Mouse (Mus musculus) cerebellum, postnatal 10 days (tissue): ENCODE data around the gene Morc3.
A peak's percentile ranks its signal among the peaks of the same experiment; 100 is the strongest.
"Not testable (repeated sequence)": the region's sequence is repeated elsewhere in the genome, so short reads cannot be mapped to it uniquely, and the experiment has no call there.

ENCODE experiments used
- DNase-seq, 2 experiments: peaks; one replicate each; pipeline ENCODE4 v3.0.0; 2021; ENCODE audit warnings: mixed read lengths in 2 of 2

The Morc3 gene

DNA sequence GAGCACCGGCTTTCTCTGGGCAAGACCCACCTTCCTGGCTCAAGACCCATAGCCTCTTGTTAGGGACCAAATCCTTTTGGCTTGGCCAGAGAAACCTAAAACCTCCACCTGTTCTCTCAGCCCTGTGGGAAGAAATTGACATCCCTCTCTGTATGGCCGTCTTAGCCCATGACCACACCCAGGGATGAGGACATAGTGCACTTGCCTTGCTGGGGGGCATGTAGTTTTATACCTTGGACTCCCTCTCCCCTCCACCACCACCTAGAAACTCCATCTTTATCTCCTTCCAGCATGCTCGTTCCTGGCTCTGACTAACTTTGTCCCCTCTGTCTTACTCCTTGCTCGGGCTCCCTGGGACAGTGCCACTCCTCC is 12.6 kb upstream of the Morc3 start:
- no peak for DNase-seq

DNA sequence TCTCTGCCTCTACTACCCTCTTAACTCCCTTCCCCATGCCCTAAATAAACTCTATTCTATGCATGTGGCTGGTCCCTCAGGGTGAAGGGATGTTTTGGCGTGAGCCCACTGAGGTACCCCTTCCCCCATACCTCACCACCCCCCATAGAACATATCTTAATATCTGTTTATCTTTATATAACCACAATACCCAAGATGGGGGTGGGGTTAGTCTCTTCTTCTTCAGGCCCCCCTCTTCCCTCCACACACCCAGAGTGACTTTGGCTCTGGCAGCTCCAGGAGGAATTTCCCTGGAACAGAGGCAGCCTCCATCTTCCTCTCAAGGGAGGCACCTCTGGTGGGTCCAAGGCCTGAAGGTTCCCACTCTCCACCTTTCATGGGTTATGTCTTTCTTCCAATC is 11.9 kb upstream of the Morc3 start:
- DNase-seq, result no peak

DNA sequence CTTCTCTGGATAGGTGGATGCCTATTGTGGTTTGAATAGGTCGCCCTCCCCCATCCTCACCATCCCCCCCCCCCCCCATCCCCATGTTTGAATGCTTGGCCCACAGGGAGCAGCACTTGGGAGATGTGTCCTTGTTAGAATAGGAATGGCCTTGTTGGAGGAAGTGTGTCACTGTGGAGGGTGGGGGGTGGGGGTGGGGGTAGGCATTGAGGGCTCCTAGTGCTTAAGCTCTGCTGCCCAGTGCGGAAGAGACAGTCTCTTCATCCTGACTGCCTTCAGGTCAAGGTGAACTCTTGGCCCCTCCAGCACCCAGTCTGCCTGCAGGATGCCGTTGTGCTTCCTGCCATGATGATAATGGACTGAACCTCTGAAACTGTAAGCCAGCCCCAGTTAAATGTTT is 10.2 kb upstream of the Morc3 start:
- DNase-seq, result no peak

DNA sequence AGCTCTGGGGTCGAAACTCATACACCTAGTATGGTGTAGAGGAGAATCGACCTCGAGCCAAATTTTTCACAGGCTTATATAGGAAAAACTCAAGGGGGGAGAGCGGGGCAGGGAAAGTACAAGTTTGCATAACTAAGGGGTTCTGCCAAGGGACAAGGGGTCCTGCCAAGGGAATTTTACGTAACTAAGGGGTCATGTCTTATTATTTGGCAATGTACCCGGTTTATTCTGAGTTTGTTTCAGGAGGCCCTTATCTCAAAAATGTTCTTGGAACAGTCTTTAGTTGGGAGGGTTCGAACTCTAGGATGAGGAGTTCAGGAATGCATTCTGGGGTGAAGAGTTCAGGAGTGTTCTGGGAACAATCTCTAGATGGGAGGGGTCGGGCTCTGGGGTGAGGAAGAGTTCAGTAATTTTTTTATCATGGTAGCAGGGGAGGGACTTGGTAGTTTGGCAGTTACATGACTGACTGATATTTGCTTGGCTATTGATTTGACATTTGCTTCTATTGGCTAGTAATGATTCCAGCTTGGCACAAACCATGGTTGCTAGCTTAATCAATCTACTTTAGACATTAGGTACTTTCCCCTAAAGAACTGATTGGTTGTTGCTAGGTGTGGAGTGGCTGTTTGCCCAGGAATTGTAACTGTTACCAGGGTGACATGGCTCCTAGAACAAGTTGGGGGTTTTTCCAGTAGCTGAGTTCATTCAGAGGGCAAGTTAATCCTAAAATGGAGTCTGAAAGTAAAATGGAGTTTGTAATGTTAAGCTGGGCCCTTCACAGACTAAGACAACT is 9.3 kb upstream of the Morc3 start:
- not testable (repeated sequence) for DNase-seq

DNA sequence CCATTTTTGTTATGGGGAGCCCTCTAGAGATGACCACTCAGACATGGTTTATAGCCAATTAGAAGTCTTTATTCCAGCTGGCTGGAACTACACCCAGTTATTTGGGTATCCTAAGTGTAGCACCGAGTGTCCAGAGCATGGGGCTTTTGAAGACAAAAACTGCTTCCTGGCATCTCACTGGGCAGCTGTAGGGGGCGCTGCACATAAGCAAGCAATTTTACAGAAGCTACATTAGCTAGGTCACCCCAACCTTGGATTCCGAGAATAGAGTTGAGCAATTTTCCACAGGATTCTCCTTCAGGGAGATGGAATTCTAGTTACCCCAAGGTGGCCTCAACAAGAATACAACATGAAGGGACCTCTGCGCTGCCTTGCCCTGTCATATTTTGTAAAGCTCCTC is 7.1 kb upstream of the Morc3 start:
- no peak for DNase-seq

DNA sequence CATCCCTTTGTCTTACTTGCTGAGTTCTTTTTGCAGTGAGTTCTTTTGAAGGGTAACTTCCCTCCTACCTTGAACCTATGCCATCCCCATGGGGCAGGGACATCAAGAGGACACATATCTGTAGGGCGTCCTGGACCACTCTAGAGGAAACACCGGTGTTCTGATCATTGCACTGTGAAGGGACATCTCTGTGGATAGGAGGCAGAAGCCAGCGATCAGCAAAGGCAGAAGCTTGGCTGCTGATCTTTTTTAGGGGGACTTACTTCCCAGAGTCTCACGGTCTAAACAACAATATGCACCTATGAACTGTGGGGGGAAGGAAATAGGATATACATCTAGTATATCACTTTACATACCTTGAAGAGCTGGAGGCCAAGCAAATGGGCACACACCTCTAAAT is 6.5 kb upstream of the Morc3 start:
- no peak for DNase-seq

DNA sequence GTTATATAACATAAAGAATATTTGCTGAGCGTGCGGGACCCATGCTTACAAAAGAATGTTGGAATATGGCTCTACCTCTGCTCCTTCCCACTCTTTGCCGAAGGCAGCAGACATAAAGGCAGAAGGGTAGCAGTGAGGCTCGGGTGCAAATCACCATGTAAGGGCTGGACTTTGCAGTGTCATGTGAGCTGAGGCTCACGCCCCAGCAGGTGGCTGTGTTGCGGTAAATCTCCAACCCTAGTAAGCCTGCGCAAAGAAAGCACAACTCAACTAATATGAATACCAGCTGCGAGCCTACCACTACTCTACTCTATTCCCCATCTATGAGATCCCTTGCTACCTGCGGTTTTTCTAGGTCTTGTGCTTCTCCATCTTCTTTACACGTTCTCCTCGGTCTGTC is 5.9 kb upstream of the Morc3 start:
- no peak for DNase-seq

DNA sequence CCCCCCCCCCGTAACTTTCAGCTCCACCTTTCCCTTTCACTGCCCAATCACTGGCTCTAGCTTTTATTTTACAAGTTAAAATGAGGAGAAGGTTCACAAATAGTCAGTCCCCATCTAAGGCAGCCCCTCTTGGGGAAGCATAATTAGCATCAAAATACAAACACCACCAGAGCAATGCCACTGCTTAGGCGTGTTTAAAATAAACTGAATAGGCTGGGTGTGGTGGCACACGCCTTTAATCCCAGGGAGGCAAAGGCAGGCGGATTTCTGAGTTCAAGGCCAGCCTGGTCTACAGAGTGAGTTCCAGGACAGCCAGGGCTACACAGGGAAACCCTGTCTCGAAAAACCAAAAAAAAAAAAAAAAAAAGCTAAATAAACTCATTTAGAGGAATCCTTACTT is 5.4 kb upstream of the Morc3 start:
- DNase-seq, result not testable (repeated sequence)

DNA sequence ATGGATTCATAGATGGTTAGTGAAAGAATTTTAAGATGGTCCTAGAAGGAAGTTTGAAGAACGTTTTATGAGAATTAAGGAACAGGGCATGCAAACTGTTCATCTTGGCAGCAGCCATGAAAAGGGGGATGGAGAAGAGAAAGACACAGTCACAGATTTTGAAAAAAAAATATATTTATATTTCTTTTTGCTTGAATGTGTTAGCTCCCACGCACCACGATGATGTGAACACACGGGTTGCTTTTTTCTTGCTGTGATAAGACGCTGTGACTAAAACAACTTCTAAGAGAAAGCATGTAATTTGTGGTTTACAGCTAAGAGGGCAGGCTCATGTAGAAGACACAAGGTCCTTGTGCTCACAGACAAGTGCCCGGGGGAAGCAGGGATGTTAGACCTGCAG is 5.0 kb upstream of the Morc3 start:
- DNase-seq, result no peak

DNA sequence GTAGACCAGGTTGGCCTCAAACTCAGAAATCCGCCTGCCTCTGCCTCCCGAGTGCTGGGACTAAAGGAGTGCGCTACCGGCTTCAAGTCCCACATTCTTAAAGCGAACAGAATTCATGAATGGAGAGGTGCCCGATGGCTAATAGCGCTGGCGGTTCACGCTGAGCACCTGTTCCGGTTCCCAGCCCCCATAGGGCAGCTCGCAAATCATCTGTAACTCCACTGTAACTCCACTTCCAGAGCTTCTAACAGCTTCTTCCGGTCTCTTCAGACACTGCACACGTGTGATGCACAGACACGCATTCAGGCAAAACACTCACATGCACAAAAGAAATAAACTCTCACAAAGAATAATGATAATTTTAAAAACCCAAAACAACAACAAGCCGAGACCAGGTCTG is 2.4 kb upstream of the Morc3 start:
- no peak for DNase-seq

DNA sequence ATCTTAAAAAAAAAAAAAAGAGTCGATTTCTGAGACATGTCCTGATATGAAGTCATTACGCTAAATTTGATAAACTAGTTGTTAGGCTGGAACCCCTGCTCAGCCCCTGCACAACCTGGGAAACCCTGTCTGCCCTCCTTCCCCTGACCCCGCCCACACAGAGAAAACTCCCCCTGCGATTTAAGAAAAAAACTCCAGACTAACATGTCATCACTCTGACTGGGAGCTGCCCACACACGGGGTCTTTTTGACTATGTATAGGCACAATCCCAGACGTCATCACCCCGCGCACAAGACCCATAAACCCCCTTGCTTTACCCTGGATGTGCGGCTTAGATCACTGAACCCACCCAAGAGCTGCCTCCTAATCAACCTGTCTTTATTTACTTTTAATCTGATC is 1.9 kb upstream of the Morc3 start:
- DNase-seq, result no peak

DNA sequence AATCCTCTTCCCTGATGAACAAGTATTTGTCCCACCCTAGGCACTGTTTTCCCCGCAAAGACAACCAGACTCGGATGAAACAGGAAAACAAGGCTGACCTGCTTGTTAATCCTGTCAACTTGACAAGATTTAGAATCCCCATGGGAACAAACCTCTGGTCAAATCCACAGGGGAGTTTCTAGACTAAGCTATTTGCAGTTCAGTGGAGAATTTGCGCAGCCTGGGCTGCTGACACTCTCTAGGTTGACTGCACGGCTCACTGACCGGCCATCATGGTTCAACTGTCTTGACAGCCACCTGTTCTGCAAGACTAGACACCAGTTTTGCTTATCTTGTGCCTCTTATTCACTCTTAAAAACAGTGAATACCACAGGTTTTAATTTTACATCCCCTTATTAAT is 1.0 kb upstream of the Morc3 start:
- DNase-seq, result peak in 1 of 2 experiments; percentile 21

DNA sequence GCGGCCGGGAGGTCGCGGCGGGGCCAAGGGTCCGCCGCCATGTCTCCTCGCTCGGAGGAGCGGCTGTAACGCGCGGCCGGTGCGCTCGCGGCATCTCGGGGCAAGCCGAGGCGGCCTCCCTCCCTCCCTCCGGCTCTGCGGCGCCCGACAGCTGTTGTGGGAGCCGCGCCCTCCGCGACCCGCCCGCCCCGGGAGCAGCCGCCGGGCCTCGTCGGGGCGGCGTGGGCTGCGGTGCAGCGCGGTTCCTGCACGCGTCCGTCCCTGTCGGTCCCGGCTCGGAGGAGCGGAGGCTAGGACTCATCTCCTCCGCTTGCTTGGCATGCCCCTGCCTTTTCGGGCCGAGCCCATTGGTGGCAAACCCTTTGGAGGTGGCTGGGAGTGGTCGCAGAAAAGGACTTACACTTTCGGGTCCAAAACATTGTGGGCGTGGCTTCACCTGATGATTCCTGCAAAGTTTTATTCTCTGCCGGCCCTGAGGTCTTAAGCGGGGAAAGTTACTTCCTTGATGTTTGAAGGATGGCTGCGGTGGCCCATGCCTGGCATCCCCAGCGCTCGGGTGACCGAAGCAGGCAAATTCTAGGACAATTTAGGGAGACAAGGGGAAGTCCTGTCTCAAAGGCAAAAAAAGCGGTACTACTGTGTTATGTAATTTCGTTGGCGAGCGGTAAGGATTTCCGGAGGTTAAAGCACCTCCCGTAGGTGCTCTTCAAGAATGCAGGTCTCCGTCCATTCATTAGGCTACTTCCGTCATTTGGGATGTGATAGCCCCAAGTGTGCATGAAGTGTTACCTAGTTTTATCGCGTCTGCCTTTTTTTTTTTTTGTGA is 743 bp downstream of the Morc3 start:
- no peak for DNase-seq

DNA sequence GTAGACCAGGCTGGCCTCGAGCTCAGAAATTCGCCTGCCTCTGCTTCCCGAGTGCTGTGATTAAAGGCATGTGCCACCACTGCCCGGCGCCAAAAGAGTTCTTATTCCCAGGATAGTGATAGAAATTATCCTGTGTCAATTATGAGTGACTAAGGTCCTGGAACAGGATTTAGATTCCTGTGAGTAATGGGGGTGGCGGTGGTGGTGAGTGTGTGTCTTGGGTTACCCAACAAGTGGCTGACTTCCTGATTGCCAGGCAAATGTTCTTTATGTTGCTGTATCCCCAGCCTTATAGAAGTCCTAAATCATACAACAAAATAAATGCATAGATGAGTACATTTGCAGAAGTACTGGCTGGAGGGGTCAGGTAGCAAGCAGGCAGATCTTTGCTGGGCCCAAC is 1.6 kb downstream of the Morc3 start:
- DNase-seq, result no peak

DNA sequence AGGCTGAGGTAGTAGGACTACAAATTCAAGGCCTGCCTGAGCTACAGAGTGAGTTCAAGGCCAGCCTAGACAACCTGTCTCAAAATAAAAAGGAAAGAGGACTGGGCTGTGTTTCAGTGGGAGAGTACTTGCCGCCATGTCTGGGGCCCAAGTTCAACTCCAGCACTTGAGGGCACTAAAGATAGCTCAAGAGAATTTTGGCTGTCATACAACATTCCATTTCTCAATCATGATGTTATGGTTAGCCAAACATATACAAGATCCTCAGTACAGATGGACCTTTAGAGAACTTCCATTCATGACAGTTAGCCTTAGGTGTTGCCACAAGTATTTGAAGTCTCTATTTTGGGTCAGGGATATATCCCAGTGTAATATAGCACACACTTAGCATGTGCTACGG is 2.2 kb downstream of the Morc3 start:
- DNase-seq, result no peak

DNA sequence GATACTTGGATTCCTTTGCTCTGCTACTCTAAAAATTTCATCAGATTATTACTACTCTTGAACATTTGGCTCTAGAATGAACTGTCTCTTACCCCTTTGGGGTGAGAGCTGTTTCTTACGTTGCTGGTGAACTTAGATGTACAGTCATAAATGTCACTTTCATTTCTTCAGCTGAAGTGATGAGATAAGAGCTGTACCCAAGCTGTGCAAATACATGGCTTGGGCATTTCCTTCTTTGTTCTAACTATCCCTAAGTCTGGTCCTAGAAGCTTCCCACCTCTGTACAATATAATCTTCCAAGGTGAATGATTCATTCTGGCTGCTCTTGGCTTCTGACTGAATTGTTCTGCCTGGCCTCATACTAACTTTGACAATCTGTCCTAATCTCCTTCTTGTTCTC is 7.1 kb downstream of the Morc3 start:
- DNase-seq, result no peak

DNA sequence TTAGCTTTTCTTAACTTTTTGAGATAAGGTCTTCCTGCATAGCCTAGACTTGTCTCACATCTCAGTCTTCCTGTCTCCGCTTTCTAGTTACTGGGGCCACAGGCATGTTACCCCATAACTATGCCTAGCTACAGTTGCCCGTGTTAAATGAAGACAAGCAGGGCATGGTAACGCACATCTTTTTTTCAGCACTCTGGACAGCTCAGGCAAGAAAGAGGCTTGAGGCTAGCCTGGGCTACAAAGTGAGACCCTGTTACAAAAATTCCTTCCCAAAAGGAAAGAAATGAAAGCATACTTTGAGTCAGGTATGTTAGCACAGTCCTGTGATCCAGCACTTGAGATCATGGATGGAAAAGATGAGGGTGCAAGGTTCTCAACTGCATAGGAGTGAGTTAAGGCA is 18.6 kb downstream of the Morc3 start:
- no peak for DNase-seq

DNA sequence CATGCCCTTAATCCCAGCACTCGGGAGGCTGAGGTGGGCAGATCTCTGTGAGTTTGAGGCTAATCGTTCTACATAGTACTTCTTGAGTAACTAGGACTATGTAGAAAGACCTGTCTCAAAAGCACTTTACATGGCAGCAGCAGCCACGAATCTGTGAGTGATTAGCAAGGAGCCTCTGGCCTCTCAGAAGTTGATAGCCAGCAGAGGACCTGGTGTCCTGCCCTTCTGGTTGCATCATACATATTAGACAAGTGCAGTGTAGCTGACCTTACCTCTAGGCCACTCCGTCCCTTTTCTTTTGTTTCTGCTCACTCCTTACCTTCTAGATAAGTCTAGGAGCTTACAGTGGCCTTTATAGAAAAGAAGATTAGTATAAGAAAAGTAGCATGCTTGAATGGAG is 28.0 kb downstream of the Morc3 start:
- no peak for DNase-seq

DNA sequence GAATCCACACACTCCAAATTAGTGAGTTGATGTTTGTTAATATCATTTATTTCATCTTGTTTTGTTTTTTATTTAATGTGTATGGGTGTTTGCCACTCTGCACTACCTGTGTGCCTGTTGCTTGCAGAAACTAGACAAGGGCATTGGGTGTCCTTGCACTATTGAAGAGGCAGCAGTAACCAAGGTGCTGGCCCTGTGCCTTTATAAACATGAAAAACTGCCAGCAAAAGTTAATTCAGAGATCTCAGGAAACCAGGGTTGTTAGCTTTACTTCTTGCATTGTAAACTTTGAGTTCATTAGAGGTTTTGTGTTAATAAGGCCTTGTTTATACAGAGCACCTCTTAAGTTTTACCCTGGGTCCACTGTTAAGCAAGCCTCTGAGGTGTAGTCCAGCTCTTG is 28.8 kb downstream of the Morc3 start:
- no peak for DNase-seq

DNA sequence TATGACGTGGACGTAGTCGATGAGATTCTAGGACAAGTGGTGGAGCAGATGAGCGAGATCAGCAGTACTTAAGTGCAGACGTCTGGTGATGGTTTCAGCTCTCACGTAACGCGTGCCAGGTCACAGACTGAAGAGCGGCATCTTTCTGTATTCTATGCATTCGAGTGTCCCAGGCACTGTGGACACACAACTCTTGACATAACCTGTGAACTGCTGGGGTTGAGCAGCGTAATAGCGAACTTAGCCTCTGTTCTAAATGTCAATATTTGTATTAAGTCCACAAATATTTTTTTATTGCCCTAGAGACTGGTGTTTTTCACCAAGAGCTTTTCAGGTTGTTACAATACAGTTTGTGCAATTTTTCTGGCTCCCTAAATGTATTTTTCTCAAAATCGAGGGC is 42.9 kb downstream of the Morc3 start:
- no peak for DNase-seq

DNA sequence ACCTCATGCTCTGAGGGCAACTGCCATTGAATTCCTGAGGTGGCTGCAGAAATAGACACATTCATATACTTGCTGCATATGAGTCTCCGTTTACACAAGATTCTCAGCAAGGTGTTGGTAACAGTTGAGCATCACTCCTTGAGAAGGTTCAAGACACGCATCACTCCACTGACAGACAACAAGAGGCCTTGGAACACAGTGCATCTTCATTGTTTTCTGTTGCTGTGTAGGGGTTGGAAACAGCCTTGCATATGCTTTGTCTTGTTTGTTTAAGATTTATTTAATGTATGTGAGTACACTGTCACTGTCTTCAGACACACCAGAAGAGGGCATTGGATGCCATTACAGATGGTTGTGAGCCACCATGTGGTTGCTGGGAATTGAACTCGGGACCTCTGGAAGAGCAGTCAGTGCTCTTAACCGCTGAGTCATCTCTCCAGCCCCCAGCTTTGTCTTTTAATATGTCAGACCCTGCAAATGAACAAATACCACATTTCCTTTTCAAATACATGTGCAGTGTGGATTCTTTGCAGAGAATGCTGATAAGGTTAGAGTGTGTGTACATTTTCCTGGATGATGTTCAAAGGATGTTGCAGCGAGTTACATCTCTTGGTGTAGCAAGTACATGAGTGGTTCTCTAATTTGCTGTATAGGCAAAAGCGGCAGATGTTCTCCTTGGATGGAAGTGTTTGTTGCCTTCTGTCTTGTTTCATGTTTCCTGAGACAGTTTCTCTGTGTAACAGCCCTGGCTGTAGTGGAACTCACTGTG is 45.9 kb downstream of the Morc3 start:
- no peak for DNase-seq

DNA sequence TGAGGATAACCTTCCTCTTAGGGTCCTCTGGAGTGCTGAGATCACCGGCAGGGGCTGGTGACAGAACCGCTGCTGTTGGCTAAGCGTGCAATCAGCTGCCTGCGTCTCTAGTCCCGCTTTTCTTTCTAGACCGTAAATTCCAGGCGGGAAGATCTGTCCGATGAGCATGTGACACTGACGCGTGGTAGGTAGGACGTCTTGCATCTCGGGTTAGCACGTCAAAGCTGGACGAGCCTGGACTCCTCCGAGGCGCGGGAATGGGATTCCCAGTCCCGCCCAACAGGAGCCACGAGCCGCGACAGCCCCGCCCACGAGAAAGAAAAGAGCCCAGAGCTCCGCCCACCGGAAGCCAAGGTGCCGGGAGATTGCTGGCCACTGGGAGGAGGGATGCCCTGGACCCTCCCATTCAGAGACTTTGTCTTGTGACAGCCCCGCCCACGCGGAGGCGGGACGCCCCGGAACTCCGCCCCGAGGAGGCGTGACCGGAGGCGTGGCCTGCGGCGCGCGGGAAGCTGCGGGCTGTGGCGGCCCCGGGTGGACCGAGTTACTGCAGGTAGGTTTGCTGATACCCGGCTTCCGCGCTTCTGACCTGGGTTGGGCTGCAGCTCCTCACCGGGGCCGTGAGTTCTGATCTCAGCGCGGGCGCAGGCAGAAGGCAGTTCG is 51.6 kb downstream of the Morc3 start, which contains the start of gene Chaf1b:
Gene Chaf1b (plus strand): TSS at position 479 of the 663 bp plus-strand sequence.
- peak; percentile 99 for DNase-seq
